Mouse (Mus musculus) liver, embryonic 16.5 days (tissue): Measurements from ENCODE around the gene Usp45. TPM values are rescaled to one million over a fixed set of nuclear protein-coding genes. Genes with fewer than 3 reads are reported as not detected.
"Not testable (repeated sequence)": the region's sequence is repeated elsewhere in the genome, so short reads cannot be mapped to it uniquely, and the experiment has no call there.

Source experiments
- ATAC-seq: fragments of 200-750 bp; cut with Nextera tagmentation; 2 replicates; pipeline ENCODE4 v1.8.0; 2017; ENCODE audit warnings: low read depth, mild to moderate bottlenecking, moderate number of reproducible peaks, moderate library complexity
- H3K27ac ChIP-seq: fragments of 300-500 bp; sonication (generic); 2 replicates; pipeline ENCODE4 v1.5.1; 2014; ENCODE audit warnings: mild to moderate bottlenecking, low read length
- H3K27me3 ChIP-seq: fragments of 300-500 bp; sonication (generic); 2 replicates; pipeline ENCODE4 v1.6.1; 2014; ENCODE audit warnings: low read depth, low read length, mixed read lengths; ENCODE audit not compliant: control insufficient read depth, insufficient read depth
- H3K36me3 ChIP-seq: fragments of 300-500 bp; sonication (generic); 2 replicates; pipeline ENCODE4 v1.6.1; 2014; ENCODE audit warnings: mild to moderate bottlenecking; ENCODE audit not compliant: control insufficient read depth, insufficient read depth
- H3K4me1 ChIP-seq: fragments of 300-500 bp; sonication (generic); 2 replicates; pipeline ENCODE4 v1.6.1; 2014; ENCODE audit warnings: low read depth, low read length, mixed read lengths; ENCODE audit not compliant: control insufficient read depth
- H3K4me2 ChIP-seq: fragments of 300-500 bp; sonication (generic); 2 replicates; pipeline ENCODE4 v1.6.1; 2014; ENCODE audit warnings: low read depth, low read length, mixed read lengths
- H3K4me3 ChIP-seq: fragments of 300-500 bp; sonication (generic); 2 replicates; pipeline ENCODE4 v1.5.1; 2014; ENCODE audit warnings: low read depth, mild to moderate bottlenecking, low read length
- H3K9ac ChIP-seq: fragments of 300-500 bp; sonication (generic); 2 replicates; pipeline ENCODE4 v1.6.1; 2014; ENCODE audit warnings: low read depth, low read length
- H3K9me3 ChIP-seq: fragments of 300-500 bp; sonication (generic); replicated peaks from 2 replicates; pipeline ENCODE4 v1.6.1; 2016; ENCODE audit warnings: low read length; ENCODE audit not compliant: control insufficient read depth
- WGBS: fragments of 180-500 bp; shearing (Covaris S2); extraction: QIAGEN DNeasy Blood & Tissue Kit; methylation state at CpG from one replicate; pipeline ENCODE4 v1.1.7; 2014; ENCODE audit not compliant: insufficient replicate concordance; 5-methylcytosine and 5-hydroxymethylcytosine counted together
- polyA plus RNA-seq: library from polyadenylated mRNA; unstranded; fragments of >200 nt; fragmentation: Nextera tagmentation; extraction: Ambion mirVana; gene quantifications from 2 replicates; pipeline ENCODE4 v1.2.1, GENCODE M21; 2015

The Usp45 gene
- 14.6 and 14.8 TPM in 2 replicates for polyA plus RNA-seq

DNA sequence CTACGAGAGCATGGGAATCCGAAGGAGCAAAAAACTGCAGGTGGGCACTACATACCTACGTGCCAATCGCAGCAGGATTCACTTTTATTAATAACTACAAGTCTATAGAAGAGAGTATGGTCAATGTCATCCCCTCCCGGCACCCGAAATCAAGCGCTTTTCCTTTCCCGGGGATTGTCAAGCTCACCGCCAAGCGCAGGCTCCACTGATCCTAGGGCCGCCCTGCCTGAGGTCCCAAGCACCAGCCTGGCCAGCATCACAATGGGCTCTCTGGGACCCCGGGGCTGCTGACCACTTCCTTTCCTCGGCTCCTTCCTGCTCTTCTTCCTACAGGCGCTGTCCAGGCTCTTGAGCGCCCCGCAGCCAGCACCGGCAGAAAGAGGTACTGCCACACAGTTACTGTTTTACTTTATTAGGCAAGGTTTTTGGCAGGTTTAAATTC lies at the start of gene Usp45, which contains the start of gene Tstd3:
Gene Usp45, plus strand, starts transcription at position 294 of the 442 bp plus-strand sequence.
Gene Tstd3, minus strand, starts transcription at position 350 of the 442 bp plus-strand sequence.
- 0% methylated on average over 17 of the region's 17 CpGs for WGBS
- H3K36me3 ChIP-seq, result no peaks in the 10 kb centered on the region
- no peaks in the 10 kb centered on the region for H3K27me3 ChIP-seq
- peak within 1 kb of the TSS; percentile 60 for H3K27ac ChIP-seq
- H3K9me3 ChIP-seq, result no peaks in the 10 kb centered on the region
- H3K4me1 ChIP-seq, result peaks cover 3% of the 10 kb centered on the region; the same call in 1 of the 2 replicates
- peak; percentile 89 for ATAC-seq
- peak within 1 kb of the TSS; percentile 88 for H3K4me3 ChIP-seq
- peak within 1 kb of the TSS; percentile 91 for H3K9ac ChIP-seq
- H3K4me2 ChIP-seq, result peak within 1 kb of the TSS; percentile 74

DNA sequence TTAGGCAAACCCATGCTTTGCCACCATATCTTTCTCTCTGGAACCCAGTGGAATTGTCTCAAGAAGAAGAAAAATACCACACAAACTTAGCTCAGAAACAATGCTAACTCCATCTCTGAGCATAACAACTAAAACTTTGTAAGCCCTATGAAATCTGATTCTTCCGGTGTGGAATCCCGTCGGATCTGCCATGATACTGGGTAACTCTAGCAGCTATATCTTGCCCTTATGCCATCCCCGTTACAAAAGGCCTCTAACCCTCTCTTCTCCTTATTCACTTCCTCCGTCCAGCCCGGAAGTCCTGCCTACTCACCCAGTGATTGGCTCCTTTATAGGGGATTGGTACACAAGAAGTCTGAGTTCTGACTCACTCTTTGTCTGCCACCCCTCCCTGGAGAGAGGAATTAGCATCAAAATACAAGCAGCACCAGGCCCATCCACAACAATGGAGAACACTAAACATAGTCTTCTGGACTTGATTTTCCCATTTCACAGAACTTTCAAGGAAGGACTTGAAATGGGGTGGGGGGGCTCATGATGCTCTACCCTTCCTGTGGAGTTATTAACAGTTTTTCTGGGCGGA lies 44.1 kb upstream of the Usp45 start:
- ATAC-seq, result no peak
- H3K36me3 ChIP-seq, result no peaks in the 10 kb centered on the region
- no peak overlapping the region for H3K4me3 ChIP-seq
- H3K9ac ChIP-seq, result no peak overlapping the region
- no peak overlapping the region for H3K27ac ChIP-seq
- no peaks in the 10 kb centered on the region for H3K9me3 ChIP-seq
- 52% methylated on average over 7 of the region's 7 CpGs for WGBS
- H3K27me3 ChIP-seq, result no peaks in the 10 kb centered on the region
- no peak overlapping the region for H3K4me2 ChIP-seq
- H3K4me1 ChIP-seq, result peaks cover 2% of the 10 kb centered on the region; the same call in 1 of the 2 replicates

DNA sequence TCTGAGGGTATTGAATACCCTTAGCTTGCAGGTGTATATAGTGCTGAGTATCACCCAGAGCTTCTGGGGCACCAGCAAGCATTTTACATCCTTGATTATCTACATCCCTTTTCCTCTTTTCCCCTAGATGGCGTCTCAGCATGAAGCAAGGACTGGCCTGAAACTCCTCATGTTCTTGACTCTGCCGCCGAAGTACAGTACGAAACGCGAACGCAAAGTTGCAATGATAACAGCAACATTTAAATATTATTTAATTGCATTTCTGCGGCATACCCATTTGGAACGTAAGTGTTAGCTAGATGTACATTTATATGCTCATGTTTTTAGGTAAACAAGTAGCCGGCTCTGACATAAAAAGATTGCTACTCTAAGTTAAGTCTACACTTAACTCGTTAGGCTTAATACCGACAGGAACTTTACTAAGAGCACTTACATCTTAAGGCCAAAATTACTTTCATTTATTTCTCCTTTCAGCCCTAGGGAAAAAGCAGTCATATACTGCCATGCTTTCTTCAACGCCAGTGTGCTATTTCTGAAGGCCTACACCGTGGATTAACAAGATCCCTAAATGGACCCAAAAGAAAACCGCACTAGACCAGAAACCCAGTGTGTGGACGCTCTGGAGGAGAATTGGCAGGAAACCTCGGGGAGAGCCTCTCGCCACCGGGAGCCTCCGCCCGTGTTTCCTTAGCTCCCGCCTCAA lies 39.9 kb upstream of the Usp45 start:
- no peaks in the 10 kb centered on the region for H3K9me3 ChIP-seq
- H3K4me3 ChIP-seq, result peak overlapping the region; percentile 62
- no peaks in the 10 kb centered on the region for H3K27me3 ChIP-seq
- WGBS, result 1% methylated on average over 22 of the region's 22 CpGs
- H3K4me1 ChIP-seq, result peaks cover 5% of the 10 kb centered on the region
- H3K27ac ChIP-seq, result peak overlapping the region; percentile 84
- H3K9ac ChIP-seq, result peak overlapping the region; percentile 56
- H3K4me2 ChIP-seq, result peak overlapping the region; percentile 92
- peak; percentile 48 for ATAC-seq
- H3K36me3 ChIP-seq, result no peaks in the 10 kb centered on the region

DNA sequence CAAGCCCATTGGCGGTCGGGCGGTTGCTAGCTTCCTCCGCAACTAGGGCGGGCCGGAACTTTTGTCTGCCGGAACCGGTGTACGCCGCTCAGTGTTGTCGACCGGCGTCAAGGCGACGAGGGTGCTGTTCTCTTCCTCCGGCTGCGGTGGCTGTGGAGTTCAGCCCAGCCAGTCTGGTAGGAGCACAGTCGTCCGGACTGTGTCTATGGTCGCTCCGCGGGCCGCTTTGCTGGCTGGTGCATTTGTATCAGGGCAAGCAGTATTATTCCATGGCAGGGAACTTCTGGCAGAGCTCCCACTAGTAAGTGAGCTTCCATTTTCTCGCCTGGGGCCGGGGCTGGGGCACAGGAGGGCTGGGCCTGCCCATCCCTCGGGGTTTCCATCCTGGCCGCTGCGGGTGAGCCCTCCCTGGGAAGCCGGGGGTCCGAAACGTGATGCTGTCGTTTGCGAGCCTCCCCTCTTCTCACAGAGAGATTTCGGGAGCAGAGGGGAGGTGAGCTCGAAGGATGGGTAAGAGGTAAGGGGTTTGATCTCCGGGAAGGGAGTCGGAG lies 39.3 kb upstream of the Usp45 start, which contains the start of gene Ccnc:
Gene Ccnc, plus strand, starts transcription at position 87 of the 551 bp plus-strand sequence.
- peak within 1 kb of the TSS; percentile 92 for H3K4me2 ChIP-seq
- peaks cover under 1% of the 10 kb centered on the region; the same call in 1 of the 2 replicates for H3K36me3 ChIP-seq
- peak within 1 kb of the TSS; percentile 84 for H3K27ac ChIP-seq
- H3K4me1 ChIP-seq, result peaks cover 5% of the 10 kb centered on the region
- no peaks in the 10 kb centered on the region for H3K27me3 ChIP-seq
- ATAC-seq, result peak; percentile 99
- peak within 1 kb of the TSS; percentile 56 for H3K9ac ChIP-seq
- no peaks in the 10 kb centered on the region for H3K9me3 ChIP-seq
- WGBS, result 0% methylated on average over 37 of the region's 37 CpGs
- peak within 1 kb of the TSS; percentile 62 for H3K4me3 ChIP-seq

GRCm38 (mm10) chr4:21739169-21739568 lies 27.8 kb upstream of the Usp45 start:
- H3K27ac ChIP-seq, result no peak overlapping the region
- H3K4me3 ChIP-seq, result no peak overlapping the region
- H3K36me3 ChIP-seq, result no peaks in the 10 kb centered on the region
- H3K27me3 ChIP-seq, result no peaks in the 10 kb centered on the region
- no peaks in the 10 kb centered on the region for H3K9me3 ChIP-seq
- no peak for ATAC-seq
- H3K4me2 ChIP-seq, result no peak overlapping the region
- H3K4me1 ChIP-seq, result no peaks in the 10 kb centered on the region
- no peak overlapping the region for H3K9ac ChIP-seq
- 77% methylated on average over 4 of the region's 4 CpGs for WGBS

GRCm38 (mm10) chr4:21744142-21744541 lies 22.8 kb upstream of the Usp45 start:
- not testable (repeated sequence) for H3K4me3 ChIP-seq, H3K4me2 ChIP-seq, H3K27ac ChIP-seq, H3K36me3 ChIP-seq, ATAC-seq, H3K9ac ChIP-seq, H3K4me1 ChIP-seq, H3K27me3 ChIP-seq, H3K9me3 ChIP-seq
- 84% methylated on average over 8 of the region's 8 CpGs for WGBS

DNA sequence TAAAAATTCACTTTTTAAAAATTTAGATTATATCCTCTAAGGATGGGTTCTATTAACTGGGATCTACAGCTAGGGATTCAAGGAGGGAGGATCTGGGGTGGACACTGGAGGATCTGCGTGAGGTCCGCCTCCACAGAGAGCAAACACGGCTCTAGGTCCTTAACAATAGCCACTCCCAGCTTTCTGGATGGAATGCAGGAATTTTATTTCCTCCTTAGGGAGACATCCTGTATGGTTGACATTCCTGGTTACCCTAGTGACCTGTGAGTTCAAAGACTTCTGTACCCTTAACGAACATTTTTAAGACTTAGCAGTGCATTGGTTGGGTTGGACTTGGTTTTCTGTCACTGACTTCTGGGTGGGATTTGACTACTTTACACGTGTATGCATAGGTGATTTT lies 21.2 kb upstream of the Usp45 start:
- no peaks in the 10 kb centered on the region for H3K36me3 ChIP-seq
- no peaks in the 10 kb centered on the region for H3K4me1 ChIP-seq
- H3K9ac ChIP-seq, result no peak overlapping the region
- no peak overlapping the region for H3K4me2 ChIP-seq
- no peak overlapping the region for H3K27ac ChIP-seq
- WGBS, result 78% methylated on average over 5 of the region's 5 CpGs
- no peak overlapping the region for H3K4me3 ChIP-seq
- no peaks in the 10 kb centered on the region for H3K9me3 ChIP-seq
- H3K27me3 ChIP-seq, result no peaks in the 10 kb centered on the region
- no peak for ATAC-seq

- no peak overlapping the region for H3K9ac ChIP-seq
- peak; percentile 85 for ATAC-seq
- no peaks in the 10 kb centered on the region for H3K27me3 ChIP-seq
- WGBS, result 37% methylated on average over 4 of the region's 4 CpGs
- H3K27ac ChIP-seq, result no peak overlapping the region
- no peaks in the 10 kb centered on the region for H3K9me3 ChIP-seq
- no peak overlapping the region for H3K4me2 ChIP-seq
- H3K4me3 ChIP-seq, result no peak overlapping the region
- peaks cover 5% of the 10 kb centered on the region for H3K36me3 ChIP-seq
- peaks cover 5% of the 10 kb centered on the region; the same call in 1 of the 2 replicates for H3K4me1 ChIP-seq
Measured at GRCm38 (mm10) chr4:21755123-21755789, 11.7 kb upstream of the Usp45 start.
